Mouse (Mus musculus) embryonic fibroblast, embryonic 13.5 days (primary cell): ENCODE data around the gene Dlg3.

Source experiments
- CTCF ChIP-seq: IDR thresholded peaks from 2 replicates; pipeline ENCODE4 v1.5.1; 2011; ENCODE audit warnings: mild to moderate bottlenecking, control low read depth, low read length, moderate library complexity, borderline replicate concordance; ENCODE audit not compliant: insufficient read depth
- POLR2A ChIP-seq: IDR thresholded peaks from 2 replicates; pipeline ENCODE4 v1.6.1; 2011; ENCODE audit warnings: low read depth, mild to moderate bottlenecking, control low read depth, low read length, moderate library complexity

GRCm38 (mm10) chrX:100776494-100776893 is 9.0 kb downstream of the Dlg3 start:
- TF ChIP-seq CTCF: peak; percentile 17; the same call in 1 of the 2 replicates
- no peak for TF ChIP-seq POLR2A
